Mouse (Mus musculus) frontal cortex, postnatal 36 days (tissue): ENCODE measurements around the gene Anxa9.
A peak's percentile ranks its signal among the peaks of the same experiment; 100 is the strongest.
"Not testable (repeated sequence)": the region's sequence is repeated elsewhere in the genome, so short reads cannot be mapped to it uniquely, and the experiment has no call there.

Source experiments
- DNase-seq, 2 experiments: peaks; one replicate each; pipeline ENCODE4 v3.0.0; 2022; ENCODE audit warnings: low spot score in 2 of 2

Anxa9 gene

DNA sequence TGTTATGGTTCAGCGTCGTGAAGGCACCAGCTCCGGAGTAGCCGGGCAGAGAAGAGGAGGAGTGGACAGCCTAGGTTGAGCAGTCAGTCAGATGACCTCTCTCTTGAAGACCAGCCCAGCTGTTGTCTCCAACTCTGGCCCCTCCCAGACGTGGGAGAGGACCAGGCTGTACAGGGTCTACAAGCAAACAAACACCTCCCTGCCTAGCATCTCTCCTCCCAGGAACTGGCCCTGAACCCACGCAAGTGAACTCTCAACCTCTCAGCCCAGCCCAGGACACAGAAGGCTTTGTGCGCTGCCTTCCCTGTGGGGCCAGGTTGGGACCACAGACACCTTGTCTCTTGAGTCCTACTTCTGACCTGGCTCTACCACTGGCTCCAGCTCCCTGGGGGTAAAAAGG, at the start of gene Anxa9:
Gene Anxa9, minus strand, starts transcription at position 77 of the 400 bp plus-strand sequence.
- DNase-seq: no peak

DNA sequence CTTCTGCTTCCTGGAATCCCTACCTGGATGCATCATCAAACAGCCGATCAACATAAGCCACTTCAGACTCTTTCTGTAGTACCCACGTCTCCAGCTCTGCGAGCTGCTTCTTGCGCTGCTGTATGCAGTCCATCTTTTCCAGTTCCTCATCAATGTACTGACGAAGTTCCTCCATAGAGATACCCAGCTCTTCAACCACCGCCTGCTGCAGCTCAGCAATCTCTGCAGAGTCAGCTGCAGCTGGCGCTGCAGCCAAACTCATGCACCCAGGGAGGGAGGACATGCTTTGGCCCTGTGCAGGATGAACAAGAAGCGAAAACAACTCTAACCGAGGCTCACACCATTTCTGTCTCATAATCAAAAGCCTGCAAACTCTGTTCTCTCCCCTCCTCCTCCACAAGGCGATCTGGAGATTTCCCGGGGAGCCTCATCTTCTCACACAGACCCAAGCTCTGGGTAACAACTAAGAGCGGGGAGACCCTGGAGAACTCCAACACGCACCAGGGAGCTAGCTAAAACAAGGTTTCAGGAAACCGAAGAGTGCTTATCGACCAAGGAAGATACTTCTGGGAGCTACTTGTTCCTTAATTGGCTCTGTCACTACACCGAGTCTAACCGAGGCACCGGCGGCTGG, 49.1 kb upstream of the Anxa9 start:
- peak in 1 of 2 experiments; percentile 7 for DNase-seq

DNA sequence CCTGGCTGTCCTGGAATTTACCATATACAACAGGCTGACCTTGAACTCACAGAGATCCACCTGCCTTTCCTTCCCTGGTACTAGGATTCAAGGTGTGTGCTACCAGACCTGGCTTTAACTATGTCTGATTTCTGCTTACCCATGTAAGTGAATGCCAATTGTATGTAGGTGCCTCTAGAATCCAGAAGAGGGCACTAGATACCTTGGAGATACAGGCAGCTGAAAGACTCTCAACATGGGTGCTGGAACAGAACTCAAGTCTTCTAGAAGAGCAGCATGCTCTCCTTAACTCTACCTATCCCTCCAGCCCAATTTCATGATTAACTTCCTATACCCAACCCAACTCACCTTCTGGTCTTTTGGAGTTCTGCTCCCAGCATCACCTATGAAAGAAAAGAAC, 42.5 kb upstream of the Anxa9 start:
- no peak for DNase-seq

DNA sequence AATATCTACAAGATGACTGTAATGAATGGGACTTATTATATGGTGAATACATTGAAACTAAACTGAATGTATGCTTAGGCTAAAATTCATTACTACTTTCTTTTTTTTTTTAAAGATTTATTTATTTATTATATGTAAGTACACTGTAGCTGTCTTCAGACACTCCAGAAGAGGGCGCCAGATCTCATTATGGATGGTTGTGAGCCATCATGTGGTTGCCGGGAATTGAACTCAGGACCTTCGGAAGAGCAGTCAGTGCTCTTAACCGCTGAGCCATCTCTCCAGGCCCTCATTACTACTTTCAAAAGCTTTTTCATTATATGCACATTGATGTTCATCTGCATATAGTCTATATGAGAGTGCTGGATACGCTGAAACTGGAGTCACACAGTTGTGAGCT, 41.4 kb upstream of the Anxa9 start:
- DNase-seq: not testable (repeated sequence)

DNA sequence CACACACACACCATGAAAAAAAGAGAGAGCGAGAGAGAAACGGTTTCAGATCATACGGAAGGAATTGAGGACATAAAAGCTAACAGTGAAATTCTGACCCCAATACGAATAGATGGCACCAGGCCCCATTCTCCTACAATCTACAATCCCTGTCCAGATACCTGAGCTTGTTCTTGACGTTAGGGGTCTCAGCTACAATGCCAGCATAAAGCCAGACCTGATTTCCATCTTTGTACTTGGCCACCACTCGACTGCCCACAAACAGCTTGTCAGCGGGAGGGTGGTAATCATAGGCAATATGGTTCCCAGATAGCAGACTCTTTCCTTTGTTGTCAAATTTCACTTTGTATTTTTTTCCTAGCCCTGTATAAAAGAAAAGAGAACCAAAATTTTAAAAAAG, 39.5 kb upstream of the Anxa9 start:
- DNase-seq: no peak

DNA sequence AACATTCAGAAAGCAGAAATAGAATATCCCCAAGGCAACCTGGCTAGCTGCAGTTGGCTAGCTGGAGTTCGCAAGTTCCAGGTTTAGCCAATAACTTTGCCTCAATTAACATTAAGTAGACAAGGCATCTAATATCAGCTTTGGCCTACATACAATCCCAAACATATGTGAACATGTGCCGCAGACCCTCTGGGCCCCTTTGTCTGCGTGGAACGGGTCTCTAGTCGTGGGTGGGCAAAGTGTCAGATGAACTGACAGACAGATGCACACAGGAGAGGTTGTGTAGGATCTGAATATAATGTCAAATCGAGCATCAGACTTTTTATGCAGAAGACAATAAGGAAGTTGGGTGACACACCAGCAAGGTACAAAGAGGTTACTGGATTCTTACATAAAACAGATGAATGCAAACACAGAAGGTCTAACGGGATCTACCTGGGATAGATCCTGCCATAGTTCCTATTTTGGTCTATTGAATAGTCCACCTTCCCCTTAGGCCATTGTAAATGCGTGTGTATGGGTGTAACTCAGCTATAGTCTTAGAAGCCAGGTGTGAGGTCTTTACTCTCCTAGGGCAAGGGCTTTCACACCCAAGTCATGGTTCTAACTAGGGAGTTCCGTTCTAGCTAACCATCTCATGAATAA, 36.5 kb upstream of the Anxa9 start:
- DNase-seq: not testable (repeated sequence)

DNA sequence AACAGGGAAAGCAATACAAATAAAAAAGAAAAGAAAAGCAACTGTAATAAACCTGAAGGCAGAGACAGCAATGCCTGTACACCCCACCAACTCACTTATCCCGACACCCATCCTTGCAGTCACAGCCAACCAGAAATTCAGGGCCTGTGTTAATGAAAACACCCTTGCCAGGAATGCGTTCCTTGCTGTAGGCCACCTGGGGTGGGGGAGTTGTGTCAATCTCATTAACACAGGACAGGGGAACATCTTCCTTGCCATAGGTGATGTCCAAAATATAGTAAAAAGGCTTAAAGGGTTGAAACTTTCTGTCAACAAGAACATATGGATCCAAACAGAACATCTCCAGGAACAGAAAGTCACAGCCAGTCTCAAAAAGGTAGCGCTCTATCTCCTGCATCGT, 31.3 kb upstream of the Anxa9 start:
- no peak for DNase-seq

DNA sequence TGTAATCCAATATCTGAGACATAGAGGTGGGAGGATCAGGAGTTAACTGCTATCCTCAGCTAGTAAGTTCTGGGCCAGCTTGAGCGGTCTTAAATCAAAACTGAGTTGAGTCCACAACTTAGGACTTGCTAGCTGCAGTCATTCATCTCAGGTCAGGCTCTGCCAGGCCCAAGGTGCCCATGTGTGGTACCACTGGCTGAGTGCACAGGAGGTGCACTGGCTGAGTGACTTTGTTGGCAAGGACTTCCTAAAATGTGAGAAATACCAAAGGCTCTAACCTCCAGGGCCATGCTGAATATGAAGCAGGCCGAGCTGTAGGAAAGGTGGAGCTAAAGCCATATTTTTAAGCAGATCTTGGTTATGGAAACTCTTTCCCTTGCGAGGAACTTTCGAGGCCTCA, 30.4 kb upstream of the Anxa9 start:
- DNase-seq: no peak

DNA sequence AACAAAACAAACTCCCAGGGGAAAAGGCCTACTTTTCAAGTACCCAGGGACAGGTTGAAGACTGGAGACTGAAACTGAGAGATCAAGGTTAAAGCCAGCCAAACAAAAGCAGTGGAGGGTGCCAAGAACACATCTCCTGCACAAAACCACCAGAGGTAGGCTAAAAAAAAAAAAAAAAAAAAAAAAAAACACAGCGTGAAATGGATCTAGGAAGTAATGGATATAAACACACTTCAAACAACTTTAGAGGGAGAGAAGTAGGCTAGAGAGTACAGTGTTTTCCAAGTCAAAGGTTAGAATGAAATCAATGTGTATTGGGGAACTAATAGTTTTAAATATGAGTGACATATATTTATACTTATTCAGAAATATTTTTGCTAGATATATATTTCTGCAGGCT, 24.6 kb upstream of the Anxa9 start:
- DNase-seq: no peak

DNA sequence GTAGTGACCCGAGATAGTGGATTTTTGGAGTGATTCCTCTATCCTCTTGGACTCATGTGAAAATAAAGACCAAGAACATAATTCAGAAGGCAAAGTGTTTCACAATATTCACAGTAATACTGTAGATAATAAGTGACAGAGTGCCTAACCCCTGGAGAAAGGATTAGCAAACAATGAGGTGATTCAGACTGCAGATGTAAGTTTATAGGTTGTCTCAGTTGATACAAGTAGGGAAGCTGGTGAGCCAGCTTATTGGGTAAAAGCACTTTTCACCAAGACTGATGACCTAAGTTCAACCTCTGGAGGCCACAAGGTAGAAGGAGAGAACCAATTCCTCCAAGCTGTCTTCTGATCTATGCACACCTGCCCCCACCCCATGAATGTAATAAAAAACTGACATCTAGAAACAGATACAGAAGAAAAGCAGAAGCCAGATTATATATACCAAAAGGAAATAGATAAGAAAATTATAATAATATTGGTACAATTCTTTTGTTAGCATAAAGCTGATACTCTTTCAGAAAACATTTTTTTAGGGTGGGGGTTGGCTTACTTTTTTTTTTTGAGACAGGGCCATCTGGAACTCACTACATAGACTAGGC, 21.9 kb upstream of the Anxa9 start:
- DNase-seq: no peak

DNA sequence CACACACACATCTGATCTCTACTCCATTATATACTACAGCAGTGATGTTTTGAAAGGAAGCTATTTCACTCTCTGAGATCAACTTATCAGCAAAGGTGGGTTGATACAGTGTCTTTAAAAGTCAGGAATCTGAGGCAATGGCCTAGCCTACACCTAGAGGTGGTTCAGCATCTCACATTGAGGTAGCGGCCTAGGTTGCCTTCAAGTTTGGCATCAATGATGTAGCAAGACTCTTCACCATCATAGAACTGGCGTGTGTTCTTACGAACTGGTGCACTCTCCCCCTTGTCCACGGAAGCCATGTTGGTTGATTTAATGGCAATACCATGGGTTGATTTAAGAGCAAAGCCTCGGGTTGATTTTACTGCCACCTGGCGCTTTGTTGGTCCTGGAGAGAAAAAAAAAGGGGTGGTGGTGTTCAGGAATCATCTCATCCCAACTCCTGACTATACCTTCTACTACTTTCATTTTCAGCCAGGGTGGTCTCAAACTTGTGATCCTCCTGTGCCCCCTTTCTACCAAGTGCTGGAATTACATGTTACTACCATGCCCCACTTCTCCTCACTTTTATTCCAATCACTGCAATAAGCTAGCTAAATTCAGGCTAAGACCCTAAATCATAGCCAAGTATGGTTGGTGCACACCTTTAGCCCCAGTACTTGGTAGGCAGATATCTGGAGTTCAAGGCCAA, 17.6 kb upstream of the Anxa9 start:
- DNase-seq: no peak

DNA sequence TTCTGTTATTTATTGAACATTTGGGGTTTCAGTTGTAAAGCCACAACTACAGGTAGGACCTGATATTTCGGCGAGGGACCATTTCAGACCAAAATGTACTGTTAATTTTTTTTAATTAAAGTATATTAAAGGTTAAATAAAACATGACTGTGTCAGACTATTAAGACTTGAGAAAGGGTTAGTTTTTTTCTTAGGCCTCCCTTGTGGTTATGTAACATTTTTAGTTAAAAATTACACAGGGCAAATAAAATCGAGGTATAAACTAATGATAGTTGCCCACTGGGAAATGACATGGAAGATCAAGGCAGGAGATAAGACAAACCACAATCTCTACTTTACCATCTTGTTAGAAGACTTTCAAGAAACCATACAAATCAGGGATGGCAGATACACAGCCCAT, 16.5 kb upstream of the Anxa9 start:
- no peak for DNase-seq

DNA sequence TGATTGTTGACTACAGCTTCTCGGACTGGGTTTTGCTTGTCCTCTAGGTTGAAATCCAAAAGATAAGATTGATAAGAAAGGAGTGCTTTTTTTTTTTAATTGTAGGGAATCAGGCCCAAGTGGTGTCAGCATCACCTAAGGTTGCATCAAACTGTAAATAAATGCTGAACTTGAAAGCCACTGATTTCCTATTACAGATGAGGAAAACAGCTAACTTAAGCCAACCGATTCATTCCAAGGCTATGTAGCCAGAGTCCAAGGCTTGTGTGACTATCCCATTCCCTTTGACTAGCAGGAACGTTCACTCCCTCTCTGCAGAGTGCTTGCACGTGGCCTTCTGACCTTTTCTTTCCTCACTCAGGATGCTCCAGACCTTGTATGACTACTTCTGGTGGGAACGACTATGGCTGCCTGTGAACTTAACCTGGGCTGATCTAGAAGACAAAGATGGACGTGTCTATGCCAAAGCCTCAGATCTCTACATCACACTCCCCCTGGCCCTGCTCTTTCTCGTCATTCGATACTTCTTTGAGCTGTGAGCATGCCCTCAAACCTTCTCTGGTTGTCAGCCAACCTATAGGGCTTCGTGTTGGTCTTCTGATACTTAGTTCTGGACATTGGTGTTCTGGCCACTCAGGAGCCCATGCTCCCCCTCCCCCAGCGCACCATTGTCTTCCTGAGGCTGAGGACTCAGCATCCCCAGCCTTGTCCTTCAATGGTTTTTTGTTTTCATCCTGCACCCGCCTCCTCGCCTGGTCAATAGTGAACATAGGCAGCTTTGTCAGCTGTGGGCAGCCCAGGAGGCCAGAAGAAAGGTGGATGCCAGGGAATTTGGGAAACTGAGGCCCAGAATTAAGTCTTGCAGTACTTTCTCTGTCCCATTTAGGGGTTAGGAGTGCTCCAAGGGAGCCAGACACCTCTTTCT, 13.0 kb upstream of the Anxa9 start:
- DNase-seq: no peak

DNA sequence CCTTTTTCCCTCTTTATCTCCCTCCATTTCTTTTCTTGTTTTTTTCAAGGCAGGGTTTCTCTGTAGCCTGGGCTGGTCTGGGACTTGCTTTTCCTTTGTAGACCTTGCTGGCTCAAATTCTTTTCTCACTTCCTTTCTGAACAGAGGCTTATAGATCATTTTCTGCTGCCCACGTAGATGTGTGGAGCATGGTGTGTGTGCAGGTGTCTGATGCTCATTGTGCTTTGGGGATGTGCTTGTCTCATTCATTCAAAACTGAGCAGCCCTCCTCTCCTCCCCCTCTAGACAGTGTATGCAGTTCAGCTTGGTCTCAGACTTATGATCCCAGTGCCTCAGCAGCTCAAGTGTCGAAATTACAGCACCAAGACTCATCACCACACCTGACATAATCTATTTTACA, 12.1 kb upstream of the Anxa9 start:
- no peak for DNase-seq

DNA sequence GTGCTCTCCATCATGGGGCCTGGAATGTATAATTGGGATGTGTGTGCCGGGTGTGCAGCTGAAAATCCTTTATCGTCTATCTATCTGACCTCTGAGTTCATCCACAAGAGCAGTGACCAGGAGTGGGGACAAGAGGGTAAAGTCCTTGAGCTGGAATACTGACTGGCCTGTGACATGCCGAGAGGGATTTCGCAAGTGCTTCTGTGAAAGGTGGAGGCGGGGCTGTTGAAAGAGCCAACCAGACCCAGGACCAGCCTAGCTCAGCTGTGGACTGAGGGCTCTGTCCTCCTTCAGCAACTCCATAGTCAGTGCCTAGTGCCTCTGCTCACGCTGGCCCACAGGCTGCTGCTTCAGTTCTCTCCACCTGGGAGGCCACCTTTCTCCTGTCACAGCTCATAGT, 11.6 kb upstream of the Anxa9 start:
- DNase-seq: no peak

DNA sequence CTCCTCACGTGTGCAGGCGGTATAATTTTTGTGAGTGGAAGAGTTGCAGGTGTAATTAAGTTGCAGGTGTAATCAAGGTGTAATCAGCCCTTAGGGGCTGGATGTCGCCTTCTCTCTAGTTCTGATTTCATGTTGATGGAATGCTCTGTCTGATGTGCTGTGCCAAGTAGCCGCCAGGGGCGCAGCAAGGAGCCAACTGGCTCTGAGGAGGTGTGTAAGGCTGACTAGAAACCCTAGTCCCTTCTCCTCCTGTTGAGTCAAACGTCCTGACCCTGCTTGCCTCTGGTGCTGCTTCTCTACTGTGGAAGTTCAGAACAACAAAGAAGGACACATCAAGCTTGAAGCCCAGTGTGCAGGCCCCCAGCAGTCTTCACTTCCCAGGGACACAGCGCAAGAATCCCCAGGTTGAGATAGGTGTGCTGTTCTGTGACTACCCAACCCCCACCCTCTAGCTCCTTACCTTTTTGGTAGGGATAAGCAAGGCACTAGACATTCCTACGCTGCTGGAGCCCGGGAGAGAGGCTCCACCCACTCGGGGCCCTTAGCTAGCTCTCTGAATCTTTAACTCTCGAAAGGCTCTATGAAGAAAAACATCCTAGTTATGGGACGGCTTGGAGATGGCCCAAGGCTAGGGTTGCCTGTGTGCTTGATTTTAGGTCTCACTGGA, 10.6 kb upstream of the Anxa9 start:
- DNase-seq: peak in 1 of 2 experiments; percentile 61

DNA sequence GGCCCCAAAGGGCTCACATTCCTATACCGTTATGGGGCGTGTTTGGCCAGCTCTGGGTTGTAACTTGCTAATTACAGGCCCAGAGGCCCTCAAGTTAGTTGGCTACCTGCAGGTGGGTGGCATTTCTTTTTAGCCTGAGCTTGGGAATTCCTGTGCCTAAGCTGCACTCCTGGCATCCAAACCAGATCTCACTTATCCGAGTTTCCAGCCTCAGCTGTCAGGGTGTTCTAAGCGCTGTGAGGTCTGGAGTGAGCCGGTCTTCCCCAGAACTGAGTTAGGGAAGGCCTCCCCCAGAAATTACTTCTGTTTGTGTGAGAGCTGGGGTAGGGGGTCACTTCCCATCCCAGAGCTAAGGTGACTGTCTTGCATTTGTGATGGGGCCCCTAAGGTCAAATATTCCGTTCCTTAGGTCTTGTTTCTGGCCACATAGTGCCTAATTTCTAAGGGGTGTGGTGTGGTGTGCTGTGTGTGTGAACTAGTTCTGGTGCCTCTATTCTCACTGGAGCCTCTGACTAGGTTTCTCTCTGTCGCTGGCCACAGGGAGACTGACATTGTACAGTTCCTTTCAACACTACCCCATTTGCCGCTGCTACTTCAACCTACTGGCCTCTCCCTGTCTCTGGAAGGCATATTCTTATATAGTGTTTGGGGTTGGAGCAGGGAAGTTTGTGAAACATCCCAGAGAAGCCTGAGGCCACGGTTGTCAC, 9.0 kb upstream of the Anxa9 start:
- DNase-seq: no peak

DNA sequence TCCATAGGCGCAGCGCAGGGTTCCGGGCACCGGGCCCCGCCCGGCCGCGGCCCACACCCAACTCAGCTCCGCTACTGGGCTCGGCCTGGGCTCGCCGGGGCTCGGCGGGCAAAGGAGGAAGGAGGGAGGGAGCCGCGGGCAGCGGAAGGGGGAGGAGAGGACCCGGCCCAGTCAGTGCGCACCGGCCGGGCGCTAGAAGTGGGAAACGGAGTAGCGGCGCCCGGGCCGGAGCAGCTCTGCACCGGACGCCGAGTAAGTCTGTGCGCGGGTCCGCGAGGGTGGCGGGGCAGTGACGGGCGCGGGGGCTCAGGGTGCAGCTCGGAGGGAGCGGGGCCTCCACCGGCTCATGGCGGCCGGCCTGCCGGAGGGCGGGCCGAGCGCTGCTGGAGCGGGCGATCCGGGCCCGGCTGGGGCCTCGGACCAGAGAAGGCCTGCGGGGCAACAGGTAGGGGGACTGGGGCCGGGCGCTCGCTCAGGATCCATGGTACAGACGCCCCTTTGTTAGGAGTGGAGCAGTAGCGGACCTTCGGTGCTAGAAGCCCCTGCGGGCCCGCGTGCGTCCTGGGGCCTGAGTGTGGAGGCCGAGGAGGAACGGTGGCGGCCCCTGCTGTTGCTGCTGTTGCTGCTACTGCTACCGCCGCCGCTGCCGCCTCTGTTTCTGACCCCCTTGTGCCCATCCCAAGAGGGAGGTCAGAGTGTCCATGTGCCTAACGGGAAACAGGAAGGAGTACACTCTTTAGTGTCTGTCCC, 8.3 kb upstream of the Anxa9 start:
- peak; percentile 63 to 68 for DNase-seq

DNA sequence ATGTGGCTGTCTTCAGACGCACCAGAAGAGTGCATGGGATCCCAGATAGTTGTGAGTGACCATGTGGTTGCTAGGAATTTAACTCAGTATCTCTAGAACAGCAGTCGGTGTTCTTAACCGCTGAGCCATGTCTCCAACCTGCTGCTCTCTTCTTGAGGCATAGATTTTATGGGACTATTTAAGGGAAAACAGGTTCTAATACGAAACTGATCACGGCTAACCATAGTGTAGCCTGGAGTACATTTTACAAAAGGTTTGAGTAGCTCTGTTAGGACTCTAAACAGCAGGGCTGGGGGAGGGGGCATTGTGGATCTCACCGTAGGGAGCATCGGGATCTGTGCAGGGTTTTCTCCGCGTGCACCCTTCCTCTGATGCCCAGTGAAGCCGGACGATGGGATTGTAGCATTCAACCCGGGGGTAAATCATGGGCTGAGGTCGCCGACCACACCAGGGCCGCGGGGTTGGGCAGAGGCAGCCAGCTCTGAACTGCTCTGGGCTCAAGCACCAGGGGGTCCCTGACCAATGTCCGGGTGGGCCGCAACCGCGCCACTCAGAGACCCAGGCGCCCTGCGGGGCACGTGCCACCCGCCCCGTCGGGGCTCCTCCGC, 7.6 kb upstream of the Anxa9 start, which contains the start of gene Cers2:
Gene Cers2, plus strand, starts transcription at position 306 of the 608 bp plus-strand sequence.
- no peak for DNase-seq
